Mouse (Mus musculus): ENCODE results near the gene Cmah. TPM values are rescaled to one million over a fixed set of nuclear protein-coding genes. Genes with fewer than 3 reads are reported as not detected.
"Not testable (repeated sequence)": the region's sequence is repeated elsewhere in the genome, so short reads cannot be mapped to it uniquely, and the experiment has no call there.

Cmah gene
- polyA plus RNA-seq, 1 experiment, result 0.10 TPM

- DNase-seq (ENCODE audit: extremely low spot score in 1 of 2, low spot score in 1 of 2), result no peak
These were observed 12.7 kb downstream of the Cmah start for GRCm38 (mm10) chr13:24339907-24340306.

GRCm38 (mm10) chr13:24340462-24340861, 13.3 kb downstream of the Cmah start:
- DNase-seq (ENCODE audit: extremely low spot score in 1 of 2, low spot score in 1 of 2), result no peak

- DNase-seq (ENCODE audit: extremely low spot score in 1 of 2, low spot score in 1 of 2), result no peak
These were observed 14.9 kb downstream of the Cmah start for GRCm38 (mm10) chr13:24342091-24342490.

GRCm38 (mm10) chr13:24353004-24353403, 25.8 kb downstream of the Cmah start:
- DNase-seq (ENCODE audit: extremely low spot score in 1 of 2, low spot score in 1 of 2), result no peak

- no peak for DNase-seq (ENCODE audit: extremely low spot score in 1 of 2, low spot score in 1 of 2)
These were observed 27.5 kb downstream of the Cmah start for GRCm38 (mm10) chr13:24354751-24355150.

GRCm38 (mm10) chr13:24359181-24359580, 32.0 kb downstream of the Cmah start:
- DNase-seq (ENCODE audit: extremely low spot score in 1 of 2, low spot score in 1 of 2), result no peak

- DNase-seq (ENCODE audit: extremely low spot score in 1 of 2, low spot score in 1 of 2), result no peak
These were observed 38.0 kb downstream of the Cmah start for GRCm38 (mm10) chr13:24365191-24365590.

- no peak for DNase-seq (ENCODE audit: extremely low spot score in 1 of 2, low spot score in 1 of 2)
These were observed 45.8 kb downstream of the Cmah start for GRCm38 (mm10) chr13:24372893-24373599.

- not testable (repeated sequence) for DNase-seq (ENCODE audit: extremely low spot score in 1 of 2, low spot score in 1 of 2)
These were observed 47.4 kb downstream of the Cmah start for GRCm38 (mm10) chr13:24374606-24375005.

- no peak for DNase-seq (ENCODE audit: extremely low spot score in 1 of 2, low spot score in 1 of 2)
These were observed 48.4 kb downstream of the Cmah start for GRCm38 (mm10) chr13:24375320-24376203.

GRCm38 (mm10) chr13:24380713-24381112, 53.5 kb downstream of the Cmah start:
- DNase-seq (ENCODE audit: extremely low spot score in 1 of 2, low spot score in 1 of 2), result no peak

GRCm38 (mm10) chr13:24383885-24384284, 56.7 kb downstream of the Cmah start:
- DNase-seq (ENCODE audit: extremely low spot score in 1 of 2, low spot score in 1 of 2), result no peak

GRCm38 (mm10) chr13:24391892-24392291, 64.7 kb downstream of the Cmah start:
- no peak for DNase-seq (ENCODE audit: extremely low spot score in 1 of 2, low spot score in 1 of 2)

- no peak for DNase-seq (ENCODE audit: extremely low spot score in 1 of 2, low spot score in 1 of 2)
These were observed 65.5 kb downstream of the Cmah start for GRCm38 (mm10) chr13:24392655-24393054.

GRCm38 (mm10) chr13:24393055-24393454, 65.9 kb downstream of the Cmah start:
- DNase-seq (ENCODE audit: extremely low spot score in 1 of 2, low spot score in 1 of 2), result no peak

GRCm38 (mm10) chr13:24395815-24396214, 68.6 kb downstream of the Cmah start:
- DNase-seq (ENCODE audit: extremely low spot score in 1 of 2, low spot score in 1 of 2), result no peak

GRCm38 (mm10) chr13:24397181-24397580, 70.0 kb downstream of the Cmah start:
- DNase-seq (ENCODE audit: extremely low spot score in 1 of 2, low spot score in 1 of 2), result no peak

- DNase-seq (ENCODE audit: extremely low spot score in 1 of 2, low spot score in 1 of 2), result no peak
These were observed 71.3 kb downstream of the Cmah start for GRCm38 (mm10) chr13:24398488-24398887.

- not testable (repeated sequence) for DNase-seq (ENCODE audit: extremely low spot score in 1 of 2, low spot score in 1 of 2)
These were observed 74.6 kb downstream of the Cmah start for GRCm38 (mm10) chr13:24401821-24402220.

- no peak for DNase-seq (ENCODE audit: extremely low spot score in 1 of 2, low spot score in 1 of 2)
These were observed 75.8 kb downstream of the Cmah start for GRCm38 (mm10) chr13:24403054-24403453.

GRCm38 (mm10) chr13:24406847-24407246, 79.6 kb downstream of the Cmah start:
- no peak for DNase-seq (ENCODE audit: extremely low spot score in 1 of 2, low spot score in 1 of 2)

Data from frontal cortex, adult 2 months (tissue).